8 mouse cellular contexts compared by ENCODE assay signal in the genomic region with DNA sequence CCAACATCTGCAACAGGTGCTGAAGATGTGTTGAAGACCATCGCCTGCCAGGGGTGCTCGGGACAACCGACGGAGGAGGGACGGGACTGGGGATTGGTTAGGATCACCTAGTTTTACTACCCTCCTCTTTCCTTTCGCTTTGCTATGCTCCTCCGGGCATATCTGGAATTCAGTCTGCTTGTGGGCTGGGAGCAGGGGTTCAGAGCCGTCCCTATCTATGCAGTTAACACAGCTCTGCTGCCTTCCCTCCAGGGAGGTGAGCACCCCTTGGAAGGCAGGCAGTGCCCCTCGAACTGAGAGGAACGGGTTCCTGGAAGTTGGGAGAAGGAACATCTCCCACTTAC. TPM values are rescaled to one million over a fixed set of nuclear protein-coding genes. Genes with fewer than 3 reads are reported as not detected.
DNase-seq lines count a peak whose midpoint lies in the region; ATAC-seq and TF ChIP-seq lines count a peak whose summit lies in the region.

No protein-coding gene starts in this region.

- TF ChIP-seq EP300 in liver, postnatal 0 days (IDR thresholded peaks at IDR 0.05; ENCODE audit: low read depth) = no peak

- WGBS in heart, embryonic 12.5 days = 16% methylated on average over 10 of the region's 10 CpGs
- WGBS in hindbrain, embryonic 11.5 days = 7% methylated on average over 10 of the region's 10 CpGs
- WGBS in liver, postnatal 0 days (ENCODE audit: insufficient replicate concordance) = 7% methylated on average over 10 of the region's 10 CpGs

- no peaks in the 10 kb centered on the region for H3K36me3 ChIP-seq in heart, embryonic 12.5 days
- H3K36me3 ChIP-seq in hindbrain, embryonic 11.5 days (ENCODE audit: control insufficient read depth, insufficient read depth, low read length) = no peaks in the 10 kb centered on the region
- H3K36me3 ChIP-seq in liver, postnatal 0 days (replicated peaks; ENCODE audit: insufficient read depth, low read length) = peaks cover 5% of the 10 kb centered on the region; the same call in 1 of the 2 replicates

- no peak overlapping the region for H3K27ac ChIP-seq in heart, embryonic 12.5 days (ENCODE audit: poor library complexity, severe bottlenecking)
- no peak overlapping the region for H3K27ac ChIP-seq in hindbrain, embryonic 11.5 days (ENCODE audit: low read depth, low read length)
- no peak overlapping the region for H3K27ac ChIP-seq in liver, postnatal 0 days (ENCODE audit: low read depth)

- DNase-seq in heart, adult 11 months = no peak
- peak; percentile 66 for DNase-seq in R1 (ENCODE audit: low read depth, low spot score)
- peak; percentile 55 for DNase-seq in hindbrain, embryonic 11.5 days (ENCODE audit: low spot score)
- DNase-seq in liver, postnatal 0 days = no peak
- DNase-seq in urinary bladder, postnatal 4 days (ENCODE audit: low spot score in 2 of 2) = no peak
- DNase-seq in spleen, adult 18-20 months = no peak
- DNase-seq in adrenal gland, postnatal 36 days = no peak

- no peaks in the 10 kb centered on the region for H3K9me3 ChIP-seq in heart, embryonic 12.5 days (replicated peaks)
- H3K9me3 ChIP-seq in hindbrain, embryonic 11.5 days (ENCODE audit: control insufficient read depth, low read length) = no peaks in the 10 kb centered on the region
- no peaks in the 10 kb centered on the region for H3K9me3 ChIP-seq in liver, postnatal 0 days (ENCODE audit: low read length)

- H3K4me2 ChIP-seq in heart, embryonic 12.5 days = peak overlapping the region; percentile 70
- H3K4me2 ChIP-seq in hindbrain, embryonic 11.5 days (replicated peaks; ENCODE audit: low read depth, low read length) = peak overlapping the region; percentile 8; the same call in 1 of the 2 replicates
- peak overlapping the region; percentile 63 for H3K4me2 ChIP-seq in liver, postnatal 0 days (ENCODE audit: low read depth, low read length)

- peaks cover 69% of the 10 kb centered on the region for H3K4me1 ChIP-seq in heart, embryonic 12.5 days (replicated peaks)
- peaks cover 6% of the 10 kb centered on the region; the same call in 1 of the 2 replicates for H3K4me1 ChIP-seq in hindbrain, embryonic 11.5 days (replicated peaks; ENCODE audit: control insufficient read depth, insufficient read depth, low read length)
- H3K4me1 ChIP-seq in liver, postnatal 0 days (ENCODE audit: insufficient read depth) = peaks cover 53% of the 10 kb centered on the region

- no peak for TF ChIP-seq CTCF in liver, postnatal 0 days (IDR thresholded peaks at IDR 0.05; ENCODE audit: low read depth)

- H3K4me3 ChIP-seq in heart, embryonic 12.5 days = peak overlapping the region; percentile 39
- H3K4me3 ChIP-seq in hindbrain, embryonic 11.5 days (ENCODE audit: low read depth, low read length) = peak overlapping the region; percentile 15
- peak overlapping the region; percentile 44 for H3K4me3 ChIP-seq in liver, postnatal 0 days (ENCODE audit: low read depth, low read length)

- ATAC-seq in heart, embryonic 12.5 days (ENCODE audit: insufficient number of reproducible peaks, low FRiP score) = no peak
- ATAC-seq in hindbrain, embryonic 11.5 days (ENCODE audit: low FRiP score) = no peak
- no peak for ATAC-seq in liver, postnatal 0 days

- H3K9ac ChIP-seq in heart, embryonic 12.5 days = peak overlapping the region; percentile 1; the same call in 1 of the 2 replicates
- no peak overlapping the region for H3K9ac ChIP-seq in hindbrain, embryonic 11.5 days (ENCODE audit: low read depth, low read length)
- H3K9ac ChIP-seq in liver, postnatal 0 days (replicated peaks) = peak overlapping the region; percentile 4

- peaks cover 69% of the 10 kb centered on the region for H3K27me3 ChIP-seq in heart, embryonic 12.5 days (replicated peaks)
- H3K27me3 ChIP-seq in hindbrain, embryonic 11.5 days (ENCODE audit: control insufficient read depth, insufficient read depth, low read length) = peaks cover 83% of the 10 kb centered on the region
- peaks cover 47% of the 10 kb centered on the region for H3K27me3 ChIP-seq in liver, postnatal 0 days (ENCODE audit: insufficient read depth, low read length)

RNA-seq across cellular contexts. Expression of a gene that starts 5.8 kb away (rescaled TPM):
- polyA plus RNA-seq in heart, embryonic 12.5 days (2016; fragmentation: Nextera tagmentation; extraction: Ambion mirVana) = 39.1 and 39.2 TPM in 2 replicates
- polyA plus RNA-seq in hindbrain, embryonic 11.5 days (2014; fragmentation: Nextera tagmentation; extraction: Ambion mirVana) = 7.1 and 7.6 TPM in 2 replicates
- 30.2 and 32.2 TPM in 2 replicates for polyA plus RNA-seq in liver, postnatal 0 days (2015; fragmentation: Nextera tagmentation; extraction: Ambion mirVana)
- total RNA-seq in adrenal gland, postnatal 36 days (2021) = 10 to 100 TPM; 14.3 to 30.9 TPM

RNA-seq across cellular contexts. Expression of a gene that starts 6.9 kb away (rescaled TPM):
- polyA plus RNA-seq in heart, embryonic 12.5 days (2016; fragmentation: Nextera tagmentation; extraction: Ambion mirVana) = 0.65 and 0.66 TPM in 2 replicates
- not detected in 2 replicates for polyA plus RNA-seq in hindbrain, embryonic 11.5 days (2014; fragmentation: Nextera tagmentation; extraction: Ambion mirVana)
- 1.9 and 2.0 TPM in 2 replicates for polyA plus RNA-seq in liver, postnatal 0 days (2015; fragmentation: Nextera tagmentation; extraction: Ambion mirVana)
- total RNA-seq in adrenal gland, postnatal 36 days (2021) = 100 to 1,000 TPM; 119 to 160 TPM

RNA-seq across cellular contexts. Expression of a gene that starts 11.0 kb away (rescaled TPM):
- 22.3 and 26.0 TPM in 2 replicates for polyA plus RNA-seq in heart, embryonic 12.5 days (2016; fragmentation: Nextera tagmentation; extraction: Ambion mirVana)
- 2.4 and 2.6 TPM in 2 replicates for polyA plus RNA-seq in hindbrain, embryonic 11.5 days (2014; fragmentation: Nextera tagmentation; extraction: Ambion mirVana)
- polyA plus RNA-seq in liver, postnatal 0 days (2015; fragmentation: Nextera tagmentation; extraction: Ambion mirVana) = 9.8 and 10.2 TPM in 2 replicates
- total RNA-seq in adrenal gland, postnatal 36 days (2021) = 10 to 100 TPM; 11.3 to 19.3 TPM

Comparison
In these comparisons a context has a peak if more than half of its experiments do, and no peak if none do; other contexts are left out.
1. H3K4me2 ChIP-seq: peak in every context shown above with its lines; median percentile 70 in heart, embryonic 12.5 days; 63 in liver, postnatal 0 days; 8 in hindbrain, embryonic 11.5 days.
2. DNase-seq: peak in R1 (single experiment) and hindbrain, embryonic 11.5 days (single experiment); none in heart, adult 11 months (single experiment), liver, postnatal 0 days (single experiment), urinary bladder, postnatal 4 days (0 of 2), spleen, adult 18-20 months (0 of 2) and adrenal gland, postnatal 36 days (0 of 2).
3. Peak in every context shown above with its lines, with median percentiles within 50 percentile points of each other: H3K4me3 ChIP-seq.